Mouse (Mus musculus): ENCODE data around the gene Tnpo2. TPM values are rescaled to one million over a fixed set of nuclear protein-coding genes. Genes with fewer than 3 reads are reported as not detected.
"Not testable (repeated sequence)": the region's sequence is repeated elsewhere in the genome, so short reads cannot be mapped to it uniquely, and the experiment has no call there.

Tnpo2 gene
- total and polyA plus RNA-seq, 2 experiments from 2014 or later: 49.1 to 183 TPM

- DNase-seq (ENCODE audit: low spot score): peak; percentile 30
- TF ChIP-seq CTCF (IDR thresholded peaks at IDR 0.05; ENCODE audit: low read depth): peak; percentile 65
- H3K27me3 ChIP-seq (ENCODE audit: insufficient read depth, low read length): no peaks in the 10 kb centered on the region
Observed at GRCm38 (mm10) chr8:85076001-85076400, 39.3 kb downstream of the Tnpo2 start.

GRCm38 (mm10) chr8:85076993-85077392 lies 40.3 kb downstream of the Tnpo2 start:
- no peaks in the 10 kb centered on the region for H3K27me3 ChIP-seq (ENCODE audit: insufficient read depth, low read length)
- 0% methylated on average over 2 of the region's 2 CpGs for WGBS
- no peak overlapping the region for H3K4me3 ChIP-seq (ENCODE audit: low read length)
- peak; percentile 98 for TF ChIP-seq CTCF (IDR thresholded peaks at IDR 0.05; ENCODE audit: low read depth)
- no peak overlapping the region for H3K27ac ChIP-seq
- DNase-seq (ENCODE audit: low spot score) (peak; percentile 93), ATAC-seq (peak; percentile 39; the same call in 1 of the 2 replicates)
- no peak overlapping the region for H3K4me2 ChIP-seq (ENCODE audit: low read depth, low read length)
- H3K9me3 ChIP-seq (ENCODE audit: low read length): no peaks in the 10 kb centered on the region
- H3K9ac ChIP-seq (replicated peaks; ENCODE audit: low read length): no peak overlapping the region
- H3K4me1 ChIP-seq (ENCODE audit: insufficient read depth, low read length): peaks cover 16% of the 10 kb centered on the region
- H3K36me3 ChIP-seq (ENCODE audit: insufficient read depth, low read length): peaks cover 24% of the 10 kb centered on the region

More at GRCm38 (mm10) chr8:85076001-85076400, 39.3 kb downstream of the Tnpo2 start:
- Histone ChIP-seq H3K4me1 (ENCODE audit: insufficient read depth, low read length) (peaks cover 11% of the 10 kb centered on the region; the same call in 1 of the 2 replicates), H3K36me3 (ENCODE audit: insufficient read depth, low read length) (peaks cover 24% of the 10 kb centered on the region), H3K9me3 (ENCODE audit: low read length) (no peaks in the 10 kb centered on the region), H3K4me3 (ENCODE audit: low read length) (no peak overlapping the region), H3K27ac (no peak overlapping the region), H3K9ac (replicated peaks; ENCODE audit: low read length) (no peak overlapping the region), H3K4me2 (ENCODE audit: low read depth, low read length) (no peak overlapping the region)
- no peak for ATAC-seq
- 83% methylated on average over 9 of the region's 9 CpGs for WGBS

- Histone ChIP-seq H3K9me3 (ENCODE audit: low read length) (no peaks in the 10 kb centered on the region), H3K4me2 (ENCODE audit: low read depth, low read length) (peak overlapping the region; percentile 99), H3K36me3 (ENCODE audit: insufficient read depth, low read length) (peaks cover 12% of the 10 kb centered on the region), H3K27me3 (ENCODE audit: insufficient read depth, low read length) (no peaks in the 10 kb centered on the region), H3K4me3 (ENCODE audit: low read length) (peak overlapping the region; percentile 91), H3K4me1 (ENCODE audit: insufficient read depth, low read length) (peaks cover 15% of the 10 kb centered on the region), H3K9ac (replicated peaks; ENCODE audit: low read length) (peak overlapping the region; percentile 91), H3K27ac (peak overlapping the region; percentile 75)
- WGBS: under 1% methylated on average over 25 of the region's 25 CpGs
- no peak for ATAC-seq
- TF ChIP-seq CTCF (IDR thresholded peaks at IDR 0.05; ENCODE audit: low read depth): no peak
- DNase-seq (ENCODE audit: low spot score): no peak
Observed at GRCm38 (mm10) chr8:85080214-85080531, 43.5 kb downstream of the Tnpo2 start.

GRCm38 (mm10) chr8:85080532-85081215 lies 44.0 kb downstream of the Tnpo2 start, which contains the start of gene Wdr83os:
Gene Wdr83os, plus strand, starts transcription at chr8:85080740.
- DNase-seq (ENCODE audit: low spot score) (peak; percentile 85), ATAC-seq (no peak; the same call in 1 of the 2 replicates)
- peak within 1 kb of the TSS; percentile 75 for H3K27ac ChIP-seq
- peak within 1 kb of the TSS; percentile 99 for H3K4me2 ChIP-seq (ENCODE audit: low read depth, low read length)
- WGBS: under 1% methylated on average over 30 of the region's 30 CpGs
- TF ChIP-seq CTCF (IDR thresholded peaks at IDR 0.05; ENCODE audit: low read depth): no peak
- peak within 1 kb of the TSS; percentile 91 for H3K4me3 ChIP-seq (ENCODE audit: low read length)
- peak within 1 kb of the TSS; percentile 91 for H3K9ac ChIP-seq (replicated peaks; ENCODE audit: low read length)
- H3K27me3 ChIP-seq (ENCODE audit: insufficient read depth, low read length): no peaks in the 10 kb centered on the region
- no peaks in the 10 kb centered on the region for H3K9me3 ChIP-seq (ENCODE audit: low read length)
- H3K4me1 ChIP-seq (ENCODE audit: insufficient read depth, low read length): peaks cover 15% of the 10 kb centered on the region
- peaks cover 7% of the 10 kb centered on the region; the same call in 1 of the 2 replicates for H3K36me3 ChIP-seq (ENCODE audit: insufficient read depth, low read length)

- peak; percentile 24; the same call in 1 of the 2 replicates for ATAC-seq
- 3% methylated on average over 9 of the region's 9 CpGs for WGBS
Observed at GRCm38 (mm10) chr8:85081216-85081555, 44.5 kb downstream of the Tnpo2 start, which contains the start of gene Wdr83. Gene Wdr83, minus strand, starts transcription at chr8:85081306.

GRCm38 (mm10) chr8:85082169-85082568 lies 45.5 kb downstream of the Tnpo2 start:
- peaks cover 15% of the 10 kb centered on the region for H3K4me1 ChIP-seq (ENCODE audit: insufficient read depth, low read length)
- not testable (repeated sequence) for H3K9me3 ChIP-seq (ENCODE audit: low read length); ATAC-seq; H3K27me3 ChIP-seq (ENCODE audit: insufficient read depth, low read length); H3K4me2 ChIP-seq (ENCODE audit: low read depth, low read length); H3K27ac ChIP-seq; H3K4me3 ChIP-seq (ENCODE audit: low read length); H3K36me3 ChIP-seq (ENCODE audit: insufficient read depth, low read length); H3K9ac ChIP-seq (replicated peaks; ENCODE audit: low read length); DNase-seq (ENCODE audit: low spot score)
- WGBS: 92% methylated on average over 4 of the region's 4 CpGs

More at GRCm38 (mm10) chr8:85081216-85081555, 44.5 kb downstream of the Tnpo2 start, which contains the start of gene Wdr83:
- Histone ChIP-seq H3K27ac (peak within 1 kb of the TSS; percentile 75), H3K27me3 (ENCODE audit: insufficient read depth, low read length) (no peaks in the 10 kb centered on the region), H3K9ac (replicated peaks; ENCODE audit: low read length) (peak within 1 kb of the TSS; percentile 91), H3K4me3 (ENCODE audit: low read length) (peak within 1 kb of the TSS; percentile 91), H3K4me1 (ENCODE audit: insufficient read depth, low read length) (peaks cover 15% of the 10 kb centered on the region), H3K4me2 (ENCODE audit: low read depth, low read length) (peak within 1 kb of the TSS; percentile 99), H3K9me3 (ENCODE audit: low read length) (no peaks in the 10 kb centered on the region), H3K36me3 (ENCODE audit: insufficient read depth, low read length) (peaks cover 2% of the 10 kb centered on the region; the same call in 1 of the 2 replicates)
- no peak for TF ChIP-seq CTCF (IDR thresholded peaks at IDR 0.05; ENCODE audit: low read depth)
- DNase-seq (ENCODE audit: low spot score): peak; percentile 17
